Mouse (Mus musculus) heart, embryonic 14.5 days (tissue): Measurements from ENCODE around the gene Klhl24. TPM values are rescaled to one million over a fixed set of nuclear protein-coding genes. Genes with fewer than 3 reads are reported as not detected.
A peak's percentile ranks its signal among the peaks of the same experiment; 100 is the strongest.

Experiments
- ATAC-seq: fragments of 200-750 bp; cut with Nextera tagmentation; 2 replicates; pipeline ENCODE4 v1.8.0; 2017; ENCODE audit warnings: low read depth, moderate TSS enrichment; ENCODE audit not compliant: insufficient number of reproducible peaks, insufficient read depth, low FRiP score
- H3K27ac ChIP-seq, 2 experiments: fragments of 200-500 bp in 1 of 2; fragments of 300-500 bp in 1 of 2; sonication (generic) in 1 of 2; replicated peaks in 1 of 2; 2 replicates each; pipeline ENCODE4 v1.5.1; 2012 to 2014; ENCODE audit warnings: low read depth in 2 of 2, low read length in 2 of 2, control low read depth in 1 of 2, mild to moderate bottlenecking in 1 of 2, mixed read lengths in 1 of 2; ENCODE audit not compliant: control insufficient read depth in 1 of 2, insufficient read depth in 1 of 2
- H3K27me3 ChIP-seq: fragments of 300-500 bp; sonication (generic); 2 replicates; pipeline ENCODE4 v1.6.1; 2014; ENCODE audit warnings: mild to moderate bottlenecking, low read length, control low read depth; ENCODE audit not compliant: control insufficient read depth, insufficient read depth
- H3K36me3 ChIP-seq: fragments of 300-500 bp; sonication (generic); 2 replicates; pipeline ENCODE4 v1.6.1; 2014; ENCODE audit warnings: mild to moderate bottlenecking, control low read depth, low read length, mixed read lengths; ENCODE audit not compliant: control insufficient read depth, insufficient read depth
- H3K4me1 ChIP-seq, 2 experiments: fragments of 200-500 bp in 1 of 2; fragments of 300-500 bp in 1 of 2; sonication (generic) in 1 of 2; 2 replicates each; pipeline ENCODE4 v1.6.1; 2012 to 2014; ENCODE audit warnings: low read length in 2 of 2, control low read depth in 1 of 2, mixed read lengths in 1 of 2; ENCODE audit not compliant: control insufficient read depth in 2 of 2, insufficient read depth in 2 of 2
- H3K4me2 ChIP-seq: fragments of 300-500 bp; sonication (generic); 2 replicates; pipeline ENCODE4 v1.6.1; 2014; ENCODE audit warnings: mild to moderate bottlenecking, low read length
- H3K4me3 ChIP-seq, 2 experiments: fragments of 200-500 bp in 1 of 2; fragments of 300-500 bp in 1 of 2; sonication (generic) in 1 of 2; 2 replicates each; pipeline ENCODE4 v1.5.1; 2012 to 2014; ENCODE audit warnings: low read length in 2 of 2, mild to moderate bottlenecking in 2 of 2, control low read depth in 1 of 2, low read depth in 1 of 2, moderate library complexity in 1 of 2; ENCODE audit not compliant: control insufficient read depth in 1 of 2, insufficient read depth in 1 of 2
- H3K9ac ChIP-seq: fragments of 300-500 bp; sonication (generic); 2 replicates; pipeline ENCODE4 v1.6.1; 2014; ENCODE audit warnings: mild to moderate bottlenecking, low read length
- H3K9me3 ChIP-seq: fragments of 300-500 bp; sonication (generic); 2 replicates; pipeline ENCODE4 v1.6.1; 2016; ENCODE audit warnings: low read length, control low read depth; ENCODE audit not compliant: control insufficient read depth
- WGBS: fragments of 180-500 bp; shearing (Covaris S2); extraction: QIAGEN DNeasy Blood & Tissue Kit; methylation state at CpG from one replicate; pipeline ENCODE4 v1.1.7; 2014; 5-methylcytosine and 5-hydroxymethylcytosine counted together
- polyA plus RNA-seq: library from polyadenylated mRNA; unstranded; fragments of >200 nt; fragmentation: Nextera tagmentation; extraction: Ambion mirVana; gene quantifications from 2 replicates; pipeline ENCODE4 v1.2.1, GENCODE M21; 2014

The Klhl24 gene
- polyA plus RNA-seq, 1 experiment from 2014 or later: 59.2 TPM

DNA sequence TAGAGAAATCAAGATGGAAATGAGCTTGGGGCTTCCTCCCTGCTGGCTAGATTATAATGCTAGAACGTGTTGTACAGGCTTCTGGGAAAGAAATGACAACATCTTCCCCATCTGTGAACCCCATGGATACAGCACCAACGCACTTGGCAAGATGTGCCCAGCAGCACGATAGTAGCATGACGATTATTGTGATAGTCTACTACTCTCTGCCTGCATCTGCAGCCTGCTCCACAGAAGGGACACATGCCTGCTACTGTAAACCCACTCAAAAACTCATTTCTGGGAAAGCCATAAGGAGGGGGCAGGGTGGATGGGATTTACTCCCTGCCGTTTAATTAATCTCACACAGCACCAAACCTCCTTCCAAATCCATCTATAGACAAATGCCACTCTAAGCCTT lies 10.4 kb upstream of the Klhl24 start:
- no peaks in the 10 kb centered on the region for H3K36me3 ChIP-seq
- H3K9ac ChIP-seq: no peak overlapping the region
- no peaks in the 10 kb centered on the region for H3K9me3 ChIP-seq
- no peak overlapping the region for H3K4me2 ChIP-seq
- H3K4me3 ChIP-seq: no peak overlapping the region
- H3K4me1 ChIP-seq: peaks cover 3 to 9% of the 10 kb centered on the region in 2 experiments
- ATAC-seq: no peak
- 82% methylated on average over 5 of the region's 5 CpGs for WGBS
- H3K27ac ChIP-seq: no peak overlapping the region
- no peaks in the 10 kb centered on the region for H3K27me3 ChIP-seq

DNA sequence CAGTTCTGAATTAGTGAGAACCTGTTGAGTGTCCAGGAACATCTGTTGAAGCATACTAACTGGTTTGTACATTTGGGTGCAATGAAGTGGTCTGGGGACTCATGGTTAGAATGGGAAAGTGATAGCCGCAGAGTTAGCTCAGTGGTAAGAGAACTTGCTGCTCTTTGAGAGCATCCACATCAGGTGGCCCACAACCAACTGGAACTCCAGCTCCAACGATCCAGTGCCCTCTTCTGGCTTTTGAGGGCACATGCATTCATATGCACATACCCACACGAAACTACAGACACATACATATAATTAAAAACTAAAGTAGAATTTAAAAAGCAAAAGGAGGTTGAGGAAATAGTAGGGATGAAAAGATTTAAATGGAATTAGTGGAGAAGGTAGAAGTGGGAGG lies 7.7 kb upstream of the Klhl24 start:
- Histone ChIP-seq H3K36me3 (no peaks in the 10 kb centered on the region), H3K4me2 (no peak overlapping the region), H3K9ac (no peak overlapping the region), H3K4me3 (no peak overlapping the region), H3K27me3 (no peaks in the 10 kb centered on the region), H3K4me1 (peaks cover 3 to 9% of the 10 kb centered on the region in 2 experiments), H3K9me3 (peaks cover 4% of the 10 kb centered on the region; the same call in 1 of the 2 replicates), H3K27ac (no peak overlapping the region)
- ATAC-seq: no peak
- WGBS: 94% methylated on average over 3 of the region's 3 CpGs

DNA sequence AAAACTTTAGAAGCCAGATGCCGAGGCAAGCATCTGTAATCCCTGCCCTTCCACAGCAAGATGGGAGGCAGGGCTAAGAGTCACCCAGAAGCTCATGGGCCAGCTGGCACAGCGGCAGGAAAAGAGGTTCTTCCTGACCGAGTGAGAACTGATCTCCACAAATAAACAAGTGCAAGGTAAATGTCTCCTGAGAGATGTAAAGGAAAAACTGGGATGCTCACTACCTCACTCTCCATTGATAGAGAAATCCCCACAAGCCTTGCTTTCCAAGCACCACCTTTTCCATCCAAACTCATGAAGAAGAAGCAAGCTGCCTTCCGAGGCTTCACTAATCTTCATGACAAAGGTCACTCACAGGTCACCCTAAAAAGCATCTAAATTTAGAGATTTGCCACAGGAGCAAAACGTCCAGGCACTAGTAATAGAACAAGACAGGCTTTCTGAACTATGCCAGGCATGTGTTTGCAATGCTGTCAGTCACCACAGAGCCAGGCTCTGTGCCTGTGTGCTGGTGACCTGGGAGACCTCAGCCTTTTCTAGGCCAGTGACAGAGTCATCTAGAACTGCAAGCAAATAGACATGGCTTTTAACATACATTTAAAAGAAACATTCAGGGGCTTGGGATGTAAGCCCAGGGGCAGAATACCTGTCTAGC lies 6.3 kb upstream of the Klhl24 start:
- Histone ChIP-seq H3K9ac (no peak overlapping the region), H3K36me3 (no peaks in the 10 kb centered on the region), H3K9me3 (peaks cover 4% of the 10 kb centered on the region; the same call in 1 of the 2 replicates), H3K4me1 (peaks cover 3 to 9% of the 10 kb centered on the region in 2 experiments), H3K4me2 (peak overlapping the region; percentile 33), H3K4me3 (no peak overlapping the region), H3K27ac (peak overlapping the region; percentile 87 to 96), H3K27me3 (no peaks in the 10 kb centered on the region)
- 7% methylated on average over 5 of the region's 5 CpGs for WGBS
- ATAC-seq: peak; percentile 81; the same call in 1 of the 2 replicates

- WGBS: 81% methylated on average over 2 of the region's 2 CpGs
Measured at GRCm38 (mm10) chr16:20095966-20096365, 1.4 kb upstream of the Klhl24 start.

GRCm38 (mm10) chr16:20097711-20098374 lies 501 bp downstream of the Klhl24 start:
- H3K36me3 ChIP-seq: peaks cover 6% of the 10 kb centered on the region
- H3K9me3 ChIP-seq: peaks cover 4% of the 10 kb centered on the region; the same call in 1 of the 2 replicates
- H3K9ac ChIP-seq: peak overlapping the region; percentile 98
- H3K4me3 ChIP-seq: peak overlapping the region; percentile 70 to 98
- H3K4me2 ChIP-seq: peak overlapping the region; percentile 51
- under 1% methylated on average over 61 of the region's 61 CpGs for WGBS
- H3K27me3 ChIP-seq: no peaks in the 10 kb centered on the region
- peaks cover 2 to 4% of the 10 kb centered on the region in 2 experiments; a peak in 1 of 4 replicates for H3K4me1 ChIP-seq
- peak; percentile 95 for ATAC-seq
- peak overlapping the region; percentile 93 to 100 for H3K27ac ChIP-seq

More at GRCm38 (mm10) chr16:20095966-20096365, 1.4 kb upstream of the Klhl24 start:
- Histone ChIP-seq H3K27me3 (no peaks in the 10 kb centered on the region), H3K9ac (no peak overlapping the region), H3K27ac (no peak overlapping the region), H3K36me3 (no peaks in the 10 kb centered on the region), H3K4me2 (no peak overlapping the region), H3K4me1 (peaks cover 2 to 8% of the 10 kb centered on the region in 2 experiments), H3K4me3 (no peak overlapping the region), H3K9me3 (peaks cover 4% of the 10 kb centered on the region; the same call in 1 of the 2 replicates)
- no peak for ATAC-seq

DNA sequence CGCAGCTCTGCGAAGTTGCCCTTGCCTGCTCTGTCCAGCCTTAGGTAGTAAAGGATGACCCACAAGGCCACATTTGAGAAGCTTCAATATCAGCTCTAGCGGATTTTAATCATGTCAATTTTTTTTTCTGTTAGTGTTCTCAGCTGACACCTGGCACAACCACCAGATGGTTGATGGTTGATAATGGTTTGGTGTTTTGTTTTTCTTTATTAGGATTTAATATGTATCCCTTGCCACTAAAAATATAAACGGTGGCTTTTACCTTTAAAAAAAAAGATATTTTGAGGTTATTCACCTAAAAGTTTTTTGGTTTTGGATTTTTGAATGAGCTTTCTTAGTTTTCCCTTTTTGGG lies 1.0 kb downstream of the Klhl24 start:
- peak overlapping the region; percentile 71 to 100; a peak in 3 of 4 replicates for H3K27ac ChIP-seq
- H3K9ac ChIP-seq: peak overlapping the region; percentile 98
- H3K4me1 ChIP-seq: peaks cover 2 to 4% of the 10 kb centered on the region in 2 experiments; a peak in 1 of 4 replicates
- H3K9me3 ChIP-seq: peaks cover 7% of the 10 kb centered on the region
- ATAC-seq: no peak
- WGBS: 3% methylated on average over 4 of the region's 4 CpGs
- H3K4me3 ChIP-seq: peak overlapping the region; percentile 70 to 98
- peaks cover 11% of the 10 kb centered on the region for H3K36me3 ChIP-seq
- H3K4me2 ChIP-seq: peak overlapping the region; percentile 51
- H3K27me3 ChIP-seq: no peaks in the 10 kb centered on the region

- H3K4me1 ChIP-seq: peaks cover 2 to 4% of the 10 kb centered on the region in 2 experiments; a peak in 1 of 4 replicates
- 87% methylated on average over 6 of the region's 6 CpGs for WGBS
- H3K27me3 ChIP-seq: no peaks in the 10 kb centered on the region
- peaks cover 18% of the 10 kb centered on the region for H3K36me3 ChIP-seq
- H3K27ac ChIP-seq: no peak overlapping the region
- peak overlapping the region; percentile 51 for H3K4me2 ChIP-seq
- H3K9me3 ChIP-seq: peaks cover 14% of the 10 kb centered on the region
- peak overlapping the region; percentile 98; the same call in 1 of the 2 replicates for H3K9ac ChIP-seq
- no peak for ATAC-seq
- peak overlapping the region in 1 of 2 experiments; percentile 98; a peak in 2 of 4 replicates for H3K4me3 ChIP-seq
Measured at GRCm38 (mm10) chr16:20098866-20099629, 1.7 kb downstream of the Klhl24 start.
